7 mouse cellular contexts compared by ENCODE assay signal in the genomic region with DNA sequence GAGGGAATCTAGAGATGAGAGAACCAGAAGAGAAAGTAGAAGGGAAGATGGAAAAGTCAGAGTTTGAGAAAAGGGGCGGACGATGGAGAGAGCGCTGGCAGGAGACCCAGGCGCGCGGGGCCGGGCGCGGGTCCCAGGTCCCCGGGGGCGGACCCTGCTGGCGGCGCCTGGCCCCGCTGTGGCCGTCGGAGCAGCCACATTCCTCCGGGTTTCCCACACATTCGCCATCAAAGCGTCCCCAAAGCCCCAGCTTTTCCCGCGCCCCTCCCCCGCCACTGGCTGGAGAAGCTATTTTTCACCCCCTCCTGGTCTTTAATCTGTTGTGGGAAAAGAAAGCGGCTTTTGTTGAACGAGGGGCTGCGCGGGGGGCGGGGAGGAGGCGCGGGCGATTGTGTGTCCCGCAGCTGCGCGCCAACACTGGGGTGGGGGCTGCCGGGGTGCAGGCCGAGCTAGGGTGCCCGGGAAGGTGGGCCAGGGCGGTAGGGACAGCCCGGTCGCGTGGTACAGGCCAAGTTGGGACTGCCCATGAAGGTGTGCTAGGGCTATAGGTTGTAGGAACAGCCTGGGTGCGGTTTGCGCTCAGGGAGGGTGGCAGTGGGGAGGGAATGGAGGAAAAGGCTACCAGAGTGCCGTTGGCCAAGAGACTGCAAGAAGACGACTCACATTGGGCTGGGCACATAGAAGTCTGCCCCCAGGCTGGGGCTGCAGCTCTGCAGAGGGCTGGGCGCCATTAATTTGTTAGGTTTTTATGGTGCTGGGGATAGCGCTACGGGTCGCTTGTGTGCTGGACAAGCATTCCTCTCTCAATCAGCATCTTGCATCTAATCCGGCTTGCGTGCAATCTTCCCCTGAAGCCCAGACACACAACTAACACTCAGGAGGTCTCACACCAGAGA. TPM values are rescaled to one million over a fixed set of nuclear protein-coding genes. Genes with fewer than 3 reads are reported as not detected.
DNase-seq lines count a peak whose midpoint lies in the region; ATAC-seq and TF ChIP-seq lines count a peak whose summit lies in the region.

No protein-coding gene starts in this region.

- H3K27ac ChIP-seq in thymus, adult 2 months (ENCODE audit: control insufficient read depth, insufficient read depth, low read length): no peak overlapping the region
- peak overlapping the region; percentile 99 for H3K27ac ChIP-seq in embryonic facial prominence, embryonic 14.5 days (replicated peaks; ENCODE audit: low read depth, low read length)
- peak overlapping the region; percentile 98 for H3K27ac ChIP-seq in midbrain, embryonic 12.5 days (replicated peaks)

- 18% methylated on average over 50 of the region's 50 CpGs for WGBS in thymus, adult 2 months
- WGBS in embryonic facial prominence, embryonic 14.5 days: 3% methylated on average over 23 of the region's 50 CpGs
- WGBS in midbrain, embryonic 12.5 days: under 1% methylated on average over 43 of the region's 50 CpGs

- no peaks in the 10 kb centered on the region for H3K9me3 ChIP-seq in embryonic facial prominence, embryonic 14.5 days (ENCODE audit: control insufficient read depth, low read length)
- no peaks in the 10 kb centered on the region for H3K9me3 ChIP-seq in midbrain, embryonic 12.5 days

- DNase-seq in thymus, adult 2 months: no peak
- DNase-seq in thymus, postnatal 14 days: no peak
- DNase-seq in embryonic facial prominence, embryonic 14.5 days (ENCODE audit: low spot score): peak; percentile 92
- DNase-seq in heart, postnatal 25 days (ENCODE audit: low spot score): peak; percentile 46
- DNase-seq in layer of hippocampus, postnatal 10 days (ENCODE audit: low spot score in 2 of 2): peak; percentile 77 to 87

- no peak for TF ChIP-seq CTCF in thymus, adult 2 months (IDR thresholded peaks at IDR 0.05; ENCODE audit: borderline replicate concordance, control insufficient read depth, extremely low read depth, insufficient read depth, low read length, poor library complexity)

- peak; percentile 80 for ATAC-seq in embryonic facial prominence, embryonic 14.5 days (ENCODE audit: low read depth)
- peak; percentile 83 for ATAC-seq in midbrain, embryonic 12.5 days (ENCODE audit: low FRiP score, low read depth)
- no peak for ATAC-seq in megakaryocyte-erythroid progenitor cell, adult 5-6 weeks (replicated peaks; ENCODE audit: low FRiP score, low TSS enrichment, poor library complexity, severe bottlenecking)

- H3K4me3 ChIP-seq in thymus, adult 2 months (ENCODE audit: control insufficient read depth, insufficient read depth, low read length): peak overlapping the region; percentile 48
- peak overlapping the region; percentile 43 for H3K4me3 ChIP-seq in embryonic facial prominence, embryonic 14.5 days (ENCODE audit: low read depth, low read length)
- peak overlapping the region; percentile 36 for H3K4me3 ChIP-seq in midbrain, embryonic 12.5 days

- peaks cover 21% of the 10 kb centered on the region for H3K4me1 ChIP-seq in thymus, adult 2 months (replicated peaks; ENCODE audit: control insufficient read depth, insufficient read depth, low read length)
- peaks cover 43% of the 10 kb centered on the region for H3K4me1 ChIP-seq in embryonic facial prominence, embryonic 14.5 days (ENCODE audit: control insufficient read depth, insufficient read depth, low read length)
- peaks cover 61% of the 10 kb centered on the region for H3K4me1 ChIP-seq in midbrain, embryonic 12.5 days

- peak overlapping the region; percentile 74 for H3K4me2 ChIP-seq in embryonic facial prominence, embryonic 14.5 days (ENCODE audit: low read depth, low read length)
- H3K4me2 ChIP-seq in midbrain, embryonic 12.5 days (replicated peaks): peak overlapping the region; percentile 60

- no peak for TF ChIP-seq POLR2A in thymus, adult 2 months (IDR thresholded peaks at IDR 0.05; ENCODE audit: control insufficient read depth, extremely low read depth, insufficient read depth, low read length, poor library complexity)

- H3K36me3 ChIP-seq in thymus, adult 2 months (ENCODE audit: control insufficient read depth, insufficient read depth, low read length): no peaks in the 10 kb centered on the region
- H3K36me3 ChIP-seq in embryonic facial prominence, embryonic 14.5 days (ENCODE audit: control insufficient read depth, insufficient read depth, low read length): no peaks in the 10 kb centered on the region
- H3K36me3 ChIP-seq in midbrain, embryonic 12.5 days: no peaks in the 10 kb centered on the region

- no peaks in the 10 kb centered on the region; the same call in 1 of the 2 replicates for H3K27me3 ChIP-seq in thymus, adult 2 months (ENCODE audit: control insufficient read depth, insufficient read depth, low read length)
- H3K27me3 ChIP-seq in embryonic facial prominence, embryonic 14.5 days (replicated peaks; ENCODE audit: control insufficient read depth, insufficient read depth, low read length): no peaks in the 10 kb centered on the region
- H3K27me3 ChIP-seq in midbrain, embryonic 12.5 days: no peaks in the 10 kb centered on the region

- peak overlapping the region; percentile 75 for H3K9ac ChIP-seq in embryonic facial prominence, embryonic 14.5 days (ENCODE audit: low read depth, low read length)
- H3K9ac ChIP-seq in midbrain, embryonic 12.5 days (replicated peaks): peak overlapping the region; percentile 61

- intact Hi-C loops in heart, postnatal 25 days (cut with DNase I): loop anchor here (5.0 kb wide), 1 partner anchor 48 kb away; no protein-coding TSS in a partner anchor

RNA-seq across cellular contexts. Expression of a gene that starts 8.1 kb away (rescaled TPM):
- 312 and 357 TPM in 2 replicates for polyA plus RNA-seq in thymus, adult 2 months (2012; rRNA removed)
- polyA plus RNA-seq in embryonic facial prominence, embryonic 14.5 days (2014; fragmentation: Nextera tagmentation; extraction: Ambion mirVana): 404 and 407 TPM in 2 replicates
- total RNA-seq in heart, postnatal 25 days (2021): 10 to 100 TPM; 46.9 to 70.1 TPM
- 100 to 1,000 TPM in 1 of 2 experiments, 10 to 100 TPM in 1; 80.3 to 101 TPM for total RNA-seq in layer of hippocampus, postnatal 10 days (2021)
- polyA plus RNA-seq in midbrain, embryonic 12.5 days (2016; fragmentation: Nextera tagmentation; extraction: Ambion mirVana): 355 and 390 TPM in 2 replicates
- total RNA-seq in megakaryocyte-erythroid progenitor cell, adult 5-6 weeks (2014; fragmentation: Nextera tagmentation): 1.5 and 7.8 TPM in 2 replicates
- total RNA-seq in megakaryocyte-erythroid progenitor cell, adult 5-6 weeks (2017): 1.9 and 3.1 TPM in 2 replicates

RNA-seq across cellular contexts. Expression of a gene that starts 37.0 kb away (rescaled TPM):
- polyA plus RNA-seq in thymus, adult 2 months (2012; rRNA removed): 164 and 208 TPM in 2 replicates
- 7.9 and 10.1 TPM in 2 replicates for polyA plus RNA-seq in embryonic facial prominence, embryonic 14.5 days (2014; fragmentation: Nextera tagmentation; extraction: Ambion mirVana)
- total RNA-seq in heart, postnatal 25 days (2021): 1 to 10 TPM; 1.9 to 4.3 TPM
- 1 to 10 TPM; 1.1 to 2.3 TPM for total RNA-seq in layer of hippocampus, postnatal 10 days (2021)
- 10.0 and 10.7 TPM in 2 replicates for polyA plus RNA-seq in midbrain, embryonic 12.5 days (2016; fragmentation: Nextera tagmentation; extraction: Ambion mirVana)
- total RNA-seq in megakaryocyte-erythroid progenitor cell, adult 5-6 weeks (2014; fragmentation: Nextera tagmentation): 11.1 and 17.0 TPM in 2 replicates
- 4.5 and 10.2 TPM in 2 replicates for total RNA-seq in megakaryocyte-erythroid progenitor cell, adult 5-6 weeks (2017)

Comparison
In these comparisons a context has a peak if more than half of its experiments do, and no peak if none do; other contexts are left out.
1. DNase-seq: peak in embryonic facial prominence, embryonic 14.5 days (single experiment), heart, postnatal 25 days (single experiment) and layer of hippocampus, postnatal 10 days (2 of 2); none in thymus, adult 2 months (single experiment) and thymus, postnatal 14 days (single experiment).
2. RNA of a gene that starts 8.1 kb away (total RNA-seq): 80.3 to 101 TPM in layer of hippocampus, postnatal 10 days and 46.9 to 70.1 TPM in heart, postnatal 25 days; 1.5 to 7.8 TPM in megakaryocyte-erythroid progenitor cell, adult 5-6 weeks; every median in the first group is over 4 times any median in the second.
3. Peak in every context shown above with its lines, with median percentiles within 50 percentile points of each other: H3K4me3 ChIP-seq.